Mouse (Mus musculus): Measurements from ENCODE around the gene Rfk. TPM values are rescaled to one million over a fixed set of nuclear protein-coding genes. Genes with fewer than 3 reads are reported as not detected.
A peak's percentile ranks its signal among the peaks of the same experiment; 100 is the strongest.

Gene Rfk
- 10 to 100 TPM; 73.6 to 74.9 TPM for total RNA-seq (2021)
- polyA plus RNA-seq (2012; rRNA removed): 50.6 and 72.3 TPM in 2 replicates
- long read RNA-seq, transcript Rfk-201 (4 exons, 2,482 nt): major isoform, 52 of 56 reads
- long read RNA-seq, partial matches to known transcripts: 1 of 56 reads
- long read RNA-seq, other reads (novel, unspliced or antisense): 3 of 56 reads

DNA sequence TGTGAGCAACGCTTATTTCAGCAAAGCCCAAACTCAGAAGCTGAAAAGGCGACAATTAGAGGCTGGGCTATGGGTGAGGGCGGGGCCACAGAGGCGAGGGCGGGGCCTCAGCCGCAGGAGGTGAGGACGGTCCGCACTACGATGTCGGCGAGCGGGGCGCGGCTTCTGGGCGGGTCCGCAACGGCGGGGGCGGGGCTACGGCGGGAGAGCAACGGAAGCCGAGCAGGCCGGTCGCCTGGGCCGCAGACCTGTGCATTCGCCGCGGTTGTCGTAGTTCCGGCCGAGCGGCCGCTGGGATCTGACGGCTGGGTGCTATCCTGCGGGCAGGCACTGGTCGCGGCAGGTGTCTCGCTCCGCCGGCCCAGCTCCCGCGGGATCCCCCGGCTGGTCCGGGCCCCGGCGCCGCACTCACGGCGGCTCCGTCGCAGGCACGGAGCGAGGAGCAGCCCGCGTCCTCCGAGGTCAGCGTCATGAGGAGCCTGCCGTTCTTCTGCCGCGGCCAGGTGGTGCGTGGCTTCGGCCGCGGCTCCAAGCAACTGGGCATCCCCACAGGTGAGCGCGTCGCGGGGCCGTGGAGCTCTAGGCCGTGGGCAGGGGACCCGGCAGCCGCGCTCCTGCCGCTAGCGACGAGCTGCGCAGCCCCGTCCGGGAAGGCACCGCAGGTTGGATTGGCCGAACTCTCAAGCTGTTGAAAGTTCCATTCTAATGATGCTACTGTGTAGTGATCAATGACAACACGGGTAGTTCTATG lies at the start of gene Rfk:
Gene Rfk (plus strand): TSS at position 203 of the 751 bp plus-strand sequence.
- Histone ChIP-seq H3K4me3 (peak within 1 kb of the TSS; percentile 63), H3K79me2 (replicated peaks; ENCODE audit: control insufficient read depth, insufficient read depth, low read length) (no peaks in the 10 kb centered on the region), H3K27me3 (ENCODE audit: control insufficient read depth, insufficient read depth, low read length) (no peaks in the 10 kb centered on the region), H3K9ac (ENCODE audit: low read depth, low read length) (peak within 1 kb of the TSS; percentile 98), H3K36me3 (ENCODE audit: control insufficient read depth, insufficient read depth, low read length) (peaks cover 13% of the 10 kb centered on the region), H3K27ac (peak within 1 kb of the TSS; percentile 89), H3K4me1 (ENCODE audit: control insufficient read depth, insufficient read depth, low read length) (peaks cover 7% of the 10 kb centered on the region)
- DNase-seq: peak; percentile 95
- intact Hi-C loops (cut with DNase I): loop anchor here (10.0 kb wide), 1 partner anchor 441 kb away; the partner anchor contains the start of gene Pcsk5
- peak; percentile 87 for TF ChIP-seq POLR2A (IDR thresholded peaks at IDR 0.05; ENCODE audit: insufficient read depth, low read depth, low read length)
- TF ChIP-seq EP300 (IDR thresholded peaks at IDR 0.05; ENCODE audit: insufficient read depth, low read depth, low read length): no peak
- WGBS: under 1% methylated on average over 83 of the region's 83 CpGs

DNA sequence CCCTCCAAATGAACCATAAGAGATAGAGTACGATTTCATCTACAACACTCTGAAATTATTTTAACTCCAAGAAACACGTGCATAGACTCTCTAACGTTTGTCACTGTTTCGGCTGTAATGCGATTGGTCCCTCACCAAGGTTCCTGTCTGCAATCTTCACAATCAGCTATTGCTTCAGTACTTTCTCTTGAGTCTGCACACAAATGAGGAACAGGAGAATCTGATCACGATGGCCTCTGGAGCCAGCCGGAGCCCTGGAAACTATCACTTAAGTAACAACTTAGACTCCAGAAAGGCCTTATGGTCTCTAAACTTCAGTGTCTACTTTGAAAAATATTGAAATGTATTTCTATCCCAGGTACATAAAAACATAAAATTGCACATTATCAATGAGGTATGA lies 49.0 kb upstream of the Rfk start:
- intact Hi-C loops (cut with DNase I): no loop called here

DNA sequence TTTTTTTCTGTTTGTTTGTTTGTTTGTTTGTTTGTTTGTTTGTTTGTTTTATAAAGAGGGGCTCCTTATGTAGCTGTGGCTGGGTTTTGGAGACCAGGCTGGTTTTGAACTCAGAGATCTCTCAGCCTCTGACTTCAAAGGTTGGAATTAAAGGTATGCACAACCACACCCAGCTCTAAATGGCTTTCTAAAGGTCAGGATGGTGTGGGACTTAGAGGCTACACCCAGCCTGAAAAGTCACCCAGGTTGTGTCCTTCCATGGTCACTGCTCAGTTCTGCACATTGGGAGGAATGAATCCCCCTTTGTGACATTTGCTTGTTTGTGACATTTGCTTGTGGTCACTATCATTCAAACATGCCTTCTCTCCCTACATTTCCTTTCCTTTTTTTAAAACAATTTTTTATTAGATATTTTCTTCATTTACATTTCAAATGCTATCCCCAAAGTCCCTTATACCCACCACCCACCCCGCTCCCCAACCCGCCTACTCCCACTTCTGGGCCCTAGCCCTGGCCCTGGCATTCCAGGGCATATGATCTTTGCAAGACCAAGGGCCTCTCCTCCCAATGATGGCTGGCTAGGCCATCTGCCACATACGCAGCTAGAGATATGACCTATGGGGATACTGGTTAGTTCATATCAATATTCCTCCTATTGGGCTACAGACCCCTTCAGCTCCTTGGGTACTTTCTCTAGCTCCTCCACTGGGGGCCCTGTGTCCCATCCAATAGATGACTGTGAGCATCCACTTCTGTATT lies 46.9 kb upstream of the Rfk start:
- intact Hi-C loops (cut with DNase I): no loop called here
- no peak overlapping the region for H3K4me3 ChIP-seq
- H3K27ac ChIP-seq: no peak overlapping the region
- WGBS: 93% methylated on average over 3 of the region's 3 CpGs
- no peak for TF ChIP-seq POLR2A (IDR thresholded peaks at IDR 0.05; ENCODE audit: insufficient read depth, low read depth, low read length)
- no peak for TF ChIP-seq CTCF (IDR thresholded peaks at IDR 0.05)
- no peak for TF ChIP-seq EP300 (IDR thresholded peaks at IDR 0.05; ENCODE audit: insufficient read depth, low read depth, low read length)
- H3K79me2 ChIP-seq (replicated peaks; ENCODE audit: control insufficient read depth, insufficient read depth, low read length): no peaks in the 10 kb centered on the region
- H3K36me3 ChIP-seq (ENCODE audit: control insufficient read depth, insufficient read depth, low read length): no peaks in the 10 kb centered on the region
- no peak overlapping the region for H3K9ac ChIP-seq (ENCODE audit: low read depth, low read length)
- no peaks in the 10 kb centered on the region for H3K27me3 ChIP-seq (ENCODE audit: control insufficient read depth, insufficient read depth, low read length)
- no peaks in the 10 kb centered on the region for H3K4me1 ChIP-seq (ENCODE audit: control insufficient read depth, insufficient read depth, low read length)
- no peak for DNase-seq

More for the DNA sequence above, 49.0 kb upstream of the Rfk start:
- DNase-seq: no peak
- Histone ChIP-seq H3K79me2 (replicated peaks; ENCODE audit: control insufficient read depth, insufficient read depth, low read length) (no peaks in the 10 kb centered on the region), H3K4me3 (no peak overlapping the region), H3K9ac (ENCODE audit: low read depth, low read length) (no peak overlapping the region), H3K4me1 (ENCODE audit: control insufficient read depth, insufficient read depth, low read length) (no peaks in the 10 kb centered on the region; the same call in 1 of the 2 replicates), H3K27me3 (ENCODE audit: control insufficient read depth, insufficient read depth, low read length) (no peaks in the 10 kb centered on the region), H3K27ac (no peak overlapping the region), H3K36me3 (ENCODE audit: control insufficient read depth, insufficient read depth, low read length) (no peaks in the 10 kb centered on the region)
- TF ChIP-seq POLR2A (IDR thresholded peaks at IDR 0.05; ENCODE audit: insufficient read depth, low read depth, low read length) (no peak), CTCF (IDR thresholded peaks at IDR 0.05) (no peak), EP300 (IDR thresholded peaks at IDR 0.05; ENCODE audit: insufficient read depth, low read depth, low read length) (no peak)
- 75% methylated on average over 7 of the region's 7 CpGs for WGBS

DNA sequence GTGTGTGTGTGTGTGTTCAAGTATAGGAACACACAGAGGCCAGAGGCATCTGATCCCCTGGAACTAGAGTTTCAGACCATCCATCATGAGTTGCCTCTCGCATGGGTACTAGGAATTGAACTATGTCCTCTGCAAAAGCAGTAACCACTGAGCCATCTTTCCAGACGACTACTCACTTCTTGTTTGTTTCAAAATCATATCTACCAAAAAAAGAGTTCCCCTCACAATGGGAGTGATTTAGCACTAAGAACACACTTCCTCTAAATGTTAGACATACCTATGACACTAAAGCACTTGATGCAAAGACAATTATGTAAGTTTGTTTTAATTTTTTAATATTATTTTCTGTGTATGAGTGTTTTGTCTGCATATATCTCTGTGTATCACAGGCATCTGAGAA lies 46.0 kb upstream of the Rfk start:
- Histone ChIP-seq H3K27me3 (ENCODE audit: control insufficient read depth, insufficient read depth, low read length) (no peaks in the 10 kb centered on the region), H3K4me3 (no peak overlapping the region), H3K4me1 (ENCODE audit: control insufficient read depth, insufficient read depth, low read length) (no peaks in the 10 kb centered on the region), H3K36me3 (ENCODE audit: control insufficient read depth, insufficient read depth, low read length) (no peaks in the 10 kb centered on the region), H3K79me2 (replicated peaks; ENCODE audit: control insufficient read depth, insufficient read depth, low read length) (no peaks in the 10 kb centered on the region), H3K27ac (no peak overlapping the region), H3K9ac (ENCODE audit: low read depth, low read length) (no peak overlapping the region)
- DNase-seq: no peak
- 90% methylated on average over 2 of the region's 2 CpGs for WGBS
- intact Hi-C loops (cut with DNase I): no loop called here
- TF ChIP-seq POLR2A (IDR thresholded peaks at IDR 0.05; ENCODE audit: insufficient read depth, low read depth, low read length) (no peak), EP300 (IDR thresholded peaks at IDR 0.05; ENCODE audit: insufficient read depth, low read depth, low read length) (no peak), CTCF (IDR thresholded peaks at IDR 0.05) (no peak)

DNA sequence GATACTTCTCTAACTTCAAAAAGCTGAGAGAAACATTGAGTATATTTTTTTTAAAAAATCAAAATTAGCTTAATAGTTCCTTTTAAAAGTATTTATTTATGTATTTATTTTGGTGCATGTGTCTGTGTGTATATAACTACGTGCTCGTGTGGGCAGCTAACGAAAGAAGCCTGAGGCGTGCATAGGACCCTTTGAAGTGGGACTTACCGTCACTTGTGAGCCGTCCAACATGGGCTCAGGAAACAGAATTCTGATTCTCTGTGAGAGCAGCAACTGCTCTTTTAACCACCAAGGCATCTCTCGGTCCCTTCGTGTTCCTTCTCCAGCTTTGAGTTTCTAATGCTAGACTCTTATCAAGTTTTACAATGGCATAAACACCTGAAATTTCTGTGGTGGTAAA lies 40.1 kb upstream of the Rfk start:
- H3K79me2 ChIP-seq (replicated peaks; ENCODE audit: control insufficient read depth, insufficient read depth, low read length): no peaks in the 10 kb centered on the region
- peaks cover 2% of the 10 kb centered on the region; the same call in 1 of the 2 replicates for H3K4me1 ChIP-seq (ENCODE audit: control insufficient read depth, insufficient read depth, low read length)
- H3K9ac ChIP-seq (ENCODE audit: low read depth, low read length): no peak overlapping the region
- WGBS: 92% methylated on average over 8 of the region's 8 CpGs
- TF ChIP-seq POLR2A (IDR thresholded peaks at IDR 0.05; ENCODE audit: insufficient read depth, low read depth, low read length) (no peak), CTCF (IDR thresholded peaks at IDR 0.05) (no peak), EP300 (IDR thresholded peaks at IDR 0.05; ENCODE audit: insufficient read depth, low read depth, low read length) (no peak)
- H3K36me3 ChIP-seq (ENCODE audit: control insufficient read depth, insufficient read depth, low read length): no peaks in the 10 kb centered on the region
- no peak overlapping the region for H3K27ac ChIP-seq
- DNase-seq: no peak
- no peaks in the 10 kb centered on the region for H3K27me3 ChIP-seq (ENCODE audit: control insufficient read depth, insufficient read depth, low read length)
- H3K4me3 ChIP-seq: no peak overlapping the region
- intact Hi-C loops (cut with DNase I): no loop called here

All from heart, adult 2 months (tissue).